Mouse (Mus musculus) intestine, embryonic 15.5 days (tissue): ENCODE data around the gene Cdk18. TPM values are rescaled to one million over a fixed set of nuclear protein-coding genes. Genes with fewer than 3 reads are reported as not detected.
A peak's percentile ranks its signal among the peaks of the same experiment; 100 is the strongest.

Source experiments
- ATAC-seq: fragments of 200-750 bp; cut with Nextera tagmentation; 2 replicates; pipeline ENCODE4 v1.8.0; 2017; ENCODE audit warnings: moderate TSS enrichment, moderate library complexity
- H3K27ac ChIP-seq: fragments of 300-500 bp; sonication (generic); 2 replicates; pipeline ENCODE4 v1.5.1; 2015; ENCODE audit warnings: mild to moderate bottlenecking, inconsistent platforms
- H3K27me3 ChIP-seq: fragments of 300-500 bp; sonication (generic); replicated peaks from 2 replicates; pipeline ENCODE4 v1.6.1; 2015; ENCODE audit warnings: inconsistent platforms
- H3K36me3 ChIP-seq: fragments of 300-500 bp; sonication (generic); 2 replicates; pipeline ENCODE4 v1.6.1; 2015; ENCODE audit warnings: inconsistent platforms
- H3K4me1 ChIP-seq: fragments of 300-500 bp; sonication (generic); replicated peaks from 2 replicates; pipeline ENCODE4 v1.6.1; 2015; ENCODE audit warnings: inconsistent platforms
- H3K4me2 ChIP-seq: fragments of 300-500 bp; sonication (generic); replicated peaks from 2 replicates; pipeline ENCODE4 v1.6.1; 2015; ENCODE audit warnings: mild to moderate bottlenecking, inconsistent platforms
- H3K4me3 ChIP-seq: fragments of 300-500 bp; sonication (generic); replicated peaks from 2 replicates; pipeline ENCODE4 v1.5.1; 2015; ENCODE audit warnings: inconsistent platforms
- H3K9ac ChIP-seq: fragments of 300-500 bp; sonication (generic); 2 replicates; pipeline ENCODE4 v1.6.1; 2015; ENCODE audit warnings: inconsistent platforms
- H3K9me3 ChIP-seq: fragments of 300-500 bp; sonication (generic); 2 replicates; pipeline ENCODE4 v1.6.1; 2016; ENCODE audit warnings: inconsistent platforms
- WGBS: fragments of 180-500 bp; shearing (Covaris S2); methylation state at CpG from one replicate; pipeline ENCODE4 v1.1.7; 2015; 5-methylcytosine and 5-hydroxymethylcytosine counted together
- polyA plus RNA-seq: library from polyadenylated mRNA; unstranded; fragments of >200 nt; fragmentation: Nextera tagmentation; extraction: Ambion mirVana; gene quantifications from 2 replicates; pipeline ENCODE4 v1.2.1, GENCODE M21; 2015

Gene Cdk18
- polyA plus RNA-seq, 1 experiment from 2014 or later: 10.5 TPM

GRCm38 (mm10) chr1:132070659-132071058 is 68.8 kb downstream of the Cdk18 start:
- WGBS: 74% methylated on average over 3 of the region's 3 CpGs
- Histone ChIP-seq H3K27me3 (peaks cover 31% of the 10 kb centered on the region), H3K9ac (no peak overlapping the region), H3K27ac (no peak overlapping the region), H3K36me3 (no peaks in the 10 kb centered on the region), H3K9me3 (no peaks in the 10 kb centered on the region), H3K4me3 (no peak overlapping the region), H3K4me2 (no peak overlapping the region), H3K4me1 (peaks cover 8% of the 10 kb centered on the region)
- no peak for ATAC-seq

GRCm38 (mm10) chr1:132069436-132069835 is 70.0 kb downstream of the Cdk18 start:
- Histone ChIP-seq H3K27me3 (peaks cover 31% of the 10 kb centered on the region), H3K9ac (no peak overlapping the region), H3K4me1 (peaks cover 8% of the 10 kb centered on the region), H3K4me2 (no peak overlapping the region), H3K36me3 (no peaks in the 10 kb centered on the region), H3K4me3 (no peak overlapping the region), H3K27ac (no peak overlapping the region), H3K9me3 (no peaks in the 10 kb centered on the region)
- ATAC-seq: no peak
- 87% methylated on average over 8 of the region's 8 CpGs for WGBS

GRCm38 (mm10) chr1:132067261-132068255 is 71.9 kb downstream of the Cdk18 start, which contains the start of gene Mfsd4a:
Gene Mfsd4a (minus strand): TSS chr1:132068062.
- peak; percentile 94 for ATAC-seq

GRCm38 (mm10) chr1:132065475-132066172 is 73.9 kb downstream of the Cdk18 start:
- Histone ChIP-seq H3K36me3 (no peaks in the 10 kb centered on the region), H3K4me2 (no peak overlapping the region), H3K9me3 (no peaks in the 10 kb centered on the region), H3K27me3 (peaks cover 31% of the 10 kb centered on the region), H3K9ac (no peak overlapping the region), H3K27ac (no peak overlapping the region), H3K4me1 (peaks cover 11% of the 10 kb centered on the region), H3K4me3 (no peak overlapping the region)
- no peak for ATAC-seq
- 83% methylated on average over 8 of the region's 8 CpGs for WGBS

More at GRCm38 (mm10) chr1:132067261-132068255, 71.9 kb downstream of the Cdk18 start, which contains the start of gene Mfsd4a:
- no peaks in the 10 kb centered on the region for H3K9me3 ChIP-seq
- H3K4me1 ChIP-seq: peaks cover 8% of the 10 kb centered on the region
- 2% methylated on average over 79 of the region's 80 CpGs for WGBS
- peak within 1 kb of the TSS; percentile 42 for H3K4me3 ChIP-seq
- H3K27ac ChIP-seq: no peak within 1 kb of the TSS
- peak within 1 kb of the TSS; percentile 41 for H3K9ac ChIP-seq
- H3K4me2 ChIP-seq: peak within 1 kb of the TSS; percentile 88
- H3K36me3 ChIP-seq: no peaks in the 10 kb centered on the region
- H3K27me3 ChIP-seq: peaks cover 31% of the 10 kb centered on the region

GRCm38 (mm10) chr1:132065001-132065400 is 74.5 kb downstream of the Cdk18 start:
- Histone ChIP-seq H3K4me2 (no peak overlapping the region), H3K4me1 (peaks cover 11% of the 10 kb centered on the region), H3K9me3 (no peaks in the 10 kb centered on the region), H3K9ac (no peak overlapping the region), H3K36me3 (no peaks in the 10 kb centered on the region), H3K4me3 (no peak overlapping the region), H3K27ac (no peak overlapping the region), H3K27me3 (peaks cover 31% of the 10 kb centered on the region)
- no peak for ATAC-seq
- 74% methylated on average over 1 of the region's 1 CpGs for WGBS

GRCm38 (mm10) chr1:132063096-132063495 is 76.4 kb downstream of the Cdk18 start:
- WGBS: 78% methylated on average over 4 of the region's 4 CpGs
- no peak for ATAC-seq

More at GRCm38 (mm10) chr1:132063096-132063495, 76.4 kb downstream of the Cdk18 start:
- Histone ChIP-seq H3K9me3 (no peaks in the 10 kb centered on the region), H3K9ac (no peak overlapping the region), H3K4me1 (peaks cover 19% of the 10 kb centered on the region), H3K36me3 (no peaks in the 10 kb centered on the region), H3K4me2 (no peak overlapping the region), H3K27me3 (peaks cover 16% of the 10 kb centered on the region), H3K27ac (no peak overlapping the region), H3K4me3 (no peak overlapping the region)

Other genes with a start within 250 kb of the Cdk18 start
- gene Nucks1, start 229.2 kb downstream of the Cdk18 start, polyA plus RNA-seq: 60.7 and 69.7 TPM in 2 replicates
- 2.8 and 3.6 TPM in 2 replicates for gene Slc45a3, start 176.7 kb downstream of the Cdk18 start, polyA plus RNA-seq
- gene Elk4, start 132.1 kb downstream of the Cdk18 start, polyA plus RNA-seq: 15.2 and 16.0 TPM in 2 replicates
- gene Mfsd4a, start 71.6 kb downstream of the Cdk18 start, polyA plus RNA-seq: 8.7 and 10.3 TPM in 2 replicates
- gene Lemd1, start 51.7 kb upstream of the Cdk18 start, polyA plus RNA-seq: 0.43 and 0.58 TPM in 2 replicates
- gene AC124108.1, start 51.8 kb upstream of the Cdk18 start, polyA plus RNA-seq: 0.03 and 0.08 TPM in 2 replicates
- not detected in 2 replicates for gene Gm10188, start 90.1 kb upstream of the Cdk18 start, polyA plus RNA-seq
- gene Klhdc8a, start 158.9 kb upstream of the Cdk18 start, polyA plus RNA-seq: 0.23 and 0.49 TPM in 2 replicates
- gene Nuak2, start 176.4 kb upstream of the Cdk18 start, polyA plus RNA-seq: 4.7 and 5.5 TPM in 2 replicates